Mouse (Mus musculus): Measurements from ENCODE around the gene Gpr12.

DNA sequence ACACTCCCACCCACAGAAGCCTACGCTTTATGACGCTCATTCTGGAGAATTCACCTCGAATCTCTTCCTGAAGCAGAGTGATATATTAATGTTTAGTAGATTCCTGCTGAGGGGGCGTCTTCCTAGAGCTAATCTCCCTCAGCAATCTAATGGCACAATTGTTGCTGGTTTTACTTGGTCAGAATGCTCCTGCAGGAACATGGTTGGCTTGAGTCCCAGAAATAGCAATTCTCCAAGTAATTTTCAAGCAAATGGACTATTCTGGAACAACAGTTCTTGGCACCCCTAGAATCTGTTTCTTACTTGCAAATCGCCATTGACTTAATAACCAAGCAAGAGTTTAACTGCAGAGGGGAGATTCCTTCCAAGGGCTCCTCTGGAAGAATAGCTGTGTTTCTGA lies 42.9 kb upstream of the Gpr12 start:
- TF ChIP-seq CTCF (IDR thresholded peaks at IDR 0.05; ENCODE audit: control insufficient read depth, insufficient read depth, low read length) (no peak), POLR2A (IDR thresholded peaks at IDR 0.05; ENCODE audit: borderline replicate concordance, control insufficient read depth, low read depth, low read length) (no peak)

Data from bone marrow, adult 2 months (tissue).